Comparison of ENCODE assay signal across 8 mouse cellular contexts in genomic region chr16:44347071-44347901, GRCm38 (mm10). TPM values are rescaled to one million over a fixed set of nuclear protein-coding genes. Genes with fewer than 3 reads are reported as not detected.
DNase-seq lines count a peak whose midpoint lies in the region; ATAC-seq lines count a peak whose summit lies in the region.

Gene Spice1 (plus strand): TSS chr16:44347121.

- peak within 1 kb of the TSS; percentile 89 for H3K27ac ChIP-seq in embryonic facial prominence, embryonic 14.5 days (replicated peaks; ENCODE audit: low read depth, low read length)
- H3K27ac ChIP-seq in limb, embryonic 15.5 days, result peak within 1 kb of the TSS; percentile 96

- H3K9me3 ChIP-seq in embryonic facial prominence, embryonic 14.5 days (ENCODE audit: control insufficient read depth, low read length), result no peaks in the 10 kb centered on the region
- no peaks in the 10 kb centered on the region for H3K9me3 ChIP-seq in limb, embryonic 15.5 days

- DNase-seq in 3T3-L1 (ENCODE audit: low read depth, low spot score), result peak; percentile 95
- peak; percentile 89 to 91 for DNase-seq in adrenal gland, postnatal 4 days (ENCODE audit: low spot score in 2 of 2)
- DNase-seq in embryonic facial prominence, embryonic 14.5 days (ENCODE audit: low spot score), result peak; percentile 96
- DNase-seq in heart, adult 8-10 months (ENCODE audit: low spot score), result peak; percentile 94
- DNase-seq in kidney, adult 9 months, result peak; percentile 96
- peak; percentile 71 to 90 for DNase-seq in monocyte, adult 2 months (ENCODE audit: low read depth in 1 of 2, low spot score in 2 of 2)
- DNase-seq in spleen, postnatal 36 days (ENCODE audit: low spot score in 2 of 2), result peak; percentile 93 to 94

- no peaks in the 10 kb centered on the region for H3K27me3 ChIP-seq in embryonic facial prominence, embryonic 14.5 days (replicated peaks; ENCODE audit: control insufficient read depth, insufficient read depth, low read length)
- H3K27me3 ChIP-seq in limb, embryonic 15.5 days, result no peaks in the 10 kb centered on the region

- peak within 1 kb of the TSS; percentile 73 for H3K4me2 ChIP-seq in embryonic facial prominence, embryonic 14.5 days (ENCODE audit: low read depth, low read length)
- peak within 1 kb of the TSS; percentile 59 for H3K4me2 ChIP-seq in limb, embryonic 15.5 days

- H3K4me3 ChIP-seq in embryonic facial prominence, embryonic 14.5 days (ENCODE audit: low read depth, low read length), result peak within 1 kb of the TSS; percentile 71
- H3K4me3 ChIP-seq in limb, embryonic 15.5 days, result peak within 1 kb of the TSS; percentile 92

- peak; percentile 99 for ATAC-seq in embryonic facial prominence, embryonic 14.5 days (ENCODE audit: low read depth)
- ATAC-seq in limb, embryonic 15.5 days (ENCODE audit: insufficient number of reproducible peaks, low FRiP score, low TSS enrichment, low read depth), result peak; percentile 97

- peaks cover 9% of the 10 kb centered on the region; the same call in 1 of the 2 replicates for H3K4me1 ChIP-seq in embryonic facial prominence, embryonic 14.5 days (ENCODE audit: control insufficient read depth, insufficient read depth, low read length)
- H3K4me1 ChIP-seq in limb, embryonic 15.5 days, result peaks cover 11% of the 10 kb centered on the region

- H3K9ac ChIP-seq in embryonic facial prominence, embryonic 14.5 days (ENCODE audit: low read depth, low read length), result peak within 1 kb of the TSS; percentile 79
- peak within 1 kb of the TSS; percentile 73 for H3K9ac ChIP-seq in limb, embryonic 15.5 days

- H3K36me3 ChIP-seq in embryonic facial prominence, embryonic 14.5 days (ENCODE audit: control insufficient read depth, insufficient read depth, low read length), result no peaks in the 10 kb centered on the region
- no peaks in the 10 kb centered on the region for H3K36me3 ChIP-seq in limb, embryonic 15.5 days

- WGBS in embryonic facial prominence, embryonic 14.5 days, result under 1% methylated on average over 61 of the region's 67 CpGs
- under 1% methylated on average over 67 of the region's 67 CpGs for WGBS in limb, embryonic 15.5 days

RNA-seq across cellular contexts. Expression of gene Spice1, which starts in this region (rescaled TPM):
- total RNA-seq in adrenal gland, postnatal 4 days (2021), result 10 to 100 TPM; 19.9 to 21.3 TPM
- 28.8 and 29.2 TPM in 2 replicates for polyA plus RNA-seq in embryonic facial prominence, embryonic 14.5 days (2014; fragmentation: Nextera tagmentation; extraction: Ambion mirVana)
- 10 to 100 TPM in 1 of 4 experiments, 1 to 10 TPM in 3; 6.5 to 10.2 (median 9.0) TPM for total RNA-seq in heart, adult 8-10 months (2022)
- 24.2 and 25.1 TPM in 2 replicates for polyA plus RNA-seq in limb, embryonic 15.5 days (2015; fragmentation: Nextera tagmentation; extraction: Ambion mirVana)

Comparison
In these comparisons a context has a peak if more than half of its experiments do, and no peak if none do; other contexts are left out.
1. Peak in every context shown above with its lines: DNase-seq, ATAC-seq, H3K4me3 ChIP-seq and H3K27ac ChIP-seq.